Mouse (Mus musculus): ENCODE measurements around the gene Lce1k. TPM values are rescaled to one million over a fixed set of nuclear protein-coding genes. Genes with fewer than 3 reads are reported as not detected.

The Lce1k gene
- total and polyA plus RNA-seq, 2 experiments from 2014 or later: not detected

- H3K27ac ChIP-seq (ENCODE audit: low read depth): no peak within 1 kb of the TSS
- H3K27me3 ChIP-seq (ENCODE audit: control insufficient read depth, insufficient read depth, low read length): no peaks in the 10 kb centered on the region
- H3K9me3 ChIP-seq (replicated peaks; ENCODE audit: control insufficient read depth, low read length): no peaks in the 10 kb centered on the region
- H3K4me3 ChIP-seq (ENCODE audit: low read depth, low read length): no peak within 1 kb of the TSS
- ATAC-seq (ENCODE audit: insufficient read depth, low read depth) (no peak), DNase-seq (ENCODE audit: low spot score) (no peak)
- no peaks in the 10 kb centered on the region for H3K4me1 ChIP-seq (ENCODE audit: control insufficient read depth, insufficient read depth)
- H3K36me3 ChIP-seq (replicated peaks; ENCODE audit: control insufficient read depth, insufficient read depth, low read length): no peaks in the 10 kb centered on the region
- H3K9ac ChIP-seq (replicated peaks; ENCODE audit: low read depth, low read length): no peak within 1 kb of the TSS
- no peak within 1 kb of the TSS for H3K4me2 ChIP-seq (ENCODE audit: low read depth, low read length)
- TF ChIP-seq EP300 (IDR thresholded peaks at IDR 0.05; ENCODE audit: low read depth): no peak
- no peak for TF ChIP-seq CTCF (IDR thresholded peaks at IDR 0.05; ENCODE audit: low read depth)
- 57% methylated on average over 1 of the region's 1 CpGs for WGBS
These were observed 17.3 kb downstream of the Lce1k start, which contains the start of gene Lce1j for GRCm38 (mm10) chr3:92790414-92790813. Lce1j (minus strand) TSS chr3:92790514.

GRCm38 (mm10) chr3:92778799-92779198 is 28.9 kb downstream of the Lce1k start, which contains the start of gene Lce1i:
Lce1i (minus strand) TSS chr3:92778899.
- Histone ChIP-seq H3K9ac (replicated peaks; ENCODE audit: low read depth, low read length) (no peak within 1 kb of the TSS), H3K4me3 (ENCODE audit: low read depth, low read length) (no peak within 1 kb of the TSS), H3K4me2 (ENCODE audit: low read depth, low read length) (no peak within 1 kb of the TSS), H3K27me3 (ENCODE audit: control insufficient read depth, insufficient read depth, low read length) (no peaks in the 10 kb centered on the region), H3K9me3 (replicated peaks; ENCODE audit: control insufficient read depth, low read length) (no peaks in the 10 kb centered on the region), H3K27ac (ENCODE audit: low read depth) (no peak within 1 kb of the TSS), H3K4me1 (ENCODE audit: control insufficient read depth, insufficient read depth) (no peaks in the 10 kb centered on the region), H3K36me3 (replicated peaks; ENCODE audit: control insufficient read depth, insufficient read depth, low read length) (no peaks in the 10 kb centered on the region)
- no peak for ATAC-seq (ENCODE audit: insufficient read depth, low read depth)
- DNase-seq (ENCODE audit: low spot score): no peak
- 59% methylated on average over 1 of the region's 1 CpGs for WGBS
- TF ChIP-seq CTCF (IDR thresholded peaks at IDR 0.05; ENCODE audit: low read depth): no peak
- TF ChIP-seq EP300 (IDR thresholded peaks at IDR 0.05; ENCODE audit: low read depth): no peak

GRCm38 (mm10) chr3:92771573-92771972 is 36.1 kb downstream of the Lce1k start:
- WGBS: 17% methylated on average over 3 of the region's 3 CpGs
- no peak overlapping the region for H3K9ac ChIP-seq (replicated peaks; ENCODE audit: low read depth, low read length)
- TF ChIP-seq EP300 (IDR thresholded peaks at IDR 0.05; ENCODE audit: low read depth) (no peak), CTCF (IDR thresholded peaks at IDR 0.05; ENCODE audit: low read depth) (peak; percentile 48)
- ATAC-seq (ENCODE audit: insufficient read depth, low read depth) (no peak), DNase-seq (ENCODE audit: low spot score) (no peak)
- no peak overlapping the region for H3K4me3 ChIP-seq (ENCODE audit: low read depth, low read length)
- no peaks in the 10 kb centered on the region for H3K27me3 ChIP-seq (ENCODE audit: control insufficient read depth, insufficient read depth, low read length)
- H3K36me3 ChIP-seq (replicated peaks; ENCODE audit: control insufficient read depth, insufficient read depth, low read length): no peaks in the 10 kb centered on the region
- H3K4me2 ChIP-seq (ENCODE audit: low read depth, low read length): no peak overlapping the region
- H3K4me1 ChIP-seq (ENCODE audit: control insufficient read depth, insufficient read depth): no peaks in the 10 kb centered on the region
- H3K27ac ChIP-seq (ENCODE audit: low read depth): no peak overlapping the region
- H3K9me3 ChIP-seq (replicated peaks; ENCODE audit: control insufficient read depth, low read length): no peaks in the 10 kb centered on the region

DNA sequence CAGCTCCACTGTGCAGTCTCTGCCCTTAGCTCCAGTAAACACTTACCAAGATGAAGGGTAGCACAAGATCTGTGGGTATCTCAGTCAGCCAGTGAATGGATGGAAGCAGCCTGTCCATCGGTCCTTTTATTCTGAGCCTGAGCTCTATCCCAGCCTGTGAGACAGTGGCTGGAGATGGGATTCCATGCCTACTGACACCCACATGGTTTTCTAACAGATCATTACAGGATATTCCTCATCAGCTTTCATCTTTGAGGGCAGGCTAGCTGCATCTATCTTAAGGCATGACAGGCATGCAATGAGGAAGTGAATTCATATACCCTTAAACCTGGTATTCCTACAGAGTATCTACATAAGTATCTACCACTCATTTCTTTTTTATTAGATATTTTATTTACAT is 42.7 kb downstream of the Lce1k start, which contains the start of gene Lce1h:
Lce1h (minus strand) TSS at position 101 of the 400 bp plus-strand sequence.
- no peaks in the 10 kb centered on the region for H3K27me3 ChIP-seq (ENCODE audit: control insufficient read depth, insufficient read depth, low read length)
- H3K27ac ChIP-seq (ENCODE audit: low read depth): no peak within 1 kb of the TSS
- H3K4me1 ChIP-seq (ENCODE audit: control insufficient read depth, insufficient read depth): no peaks in the 10 kb centered on the region
- WGBS: 68% methylated on average over 1 of the region's 1 CpGs
- no peak within 1 kb of the TSS for H3K9ac ChIP-seq (replicated peaks; ENCODE audit: low read depth, low read length)
- no peaks in the 10 kb centered on the region for H3K36me3 ChIP-seq (replicated peaks; ENCODE audit: control insufficient read depth, insufficient read depth, low read length)
- TF ChIP-seq EP300 (IDR thresholded peaks at IDR 0.05; ENCODE audit: low read depth) (no peak), CTCF (IDR thresholded peaks at IDR 0.05; ENCODE audit: low read depth) (no peak)
- no peaks in the 10 kb centered on the region for H3K9me3 ChIP-seq (replicated peaks; ENCODE audit: control insufficient read depth, low read length)
- H3K4me2 ChIP-seq (ENCODE audit: low read depth, low read length): no peak within 1 kb of the TSS
- DNase-seq (ENCODE audit: low spot score) (no peak), ATAC-seq (ENCODE audit: insufficient read depth, low read depth) (no peak)
- H3K4me3 ChIP-seq (ENCODE audit: low read depth, low read length): no peak within 1 kb of the TSS

Other genes starting within 250 kb of the Lce1k start
- gene Ivl, start 234.2 kb downstream of the Lce1k start, total RNA-seq (2014; rRNA removed; ENCODE audit: low replicate concordance): 6.4 TPM in 1 of 2 replicates, not detected in the other
- not detected in 2 replicates for gene Ivl, start 234.2 kb downstream of the Lce1k start, polyA plus RNA-seq (2015; fragmentation: Nextera tagmentation; extraction: Ambion mirVana)
- not detected in 2 replicates for gene Smcp, start 218.9 kb downstream of the Lce1k start, total RNA-seq (2014; rRNA removed; ENCODE audit: low replicate concordance)
- not detected in 2 replicates for gene Smcp, start 218.9 kb downstream of the Lce1k start, polyA plus RNA-seq (2015; fragmentation: Nextera tagmentation; extraction: Ambion mirVana)
- not detected in 2 replicates for gene 2210017I01Rik, start 200.4 kb downstream of the Lce1k start, total RNA-seq (2014; rRNA removed; ENCODE audit: low replicate concordance)
- not detected in 2 replicates for gene 2210017I01Rik, start 200.4 kb downstream of the Lce1k start, polyA plus RNA-seq (2015; fragmentation: Nextera tagmentation; extraction: Ambion mirVana)
- not detected in 2 replicates for gene Lce6a, start 186.2 kb downstream of the Lce1k start, total RNA-seq (2014; rRNA removed; ENCODE audit: low replicate concordance)
- not detected in 2 replicates for gene Lce6a, start 186.2 kb downstream of the Lce1k start, polyA plus RNA-seq (2015; fragmentation: Nextera tagmentation; extraction: Ambion mirVana)
- not detected in 2 replicates for gene Lce1a1, start 159.6 kb downstream of the Lce1k start, total RNA-seq (2014; rRNA removed; ENCODE audit: low replicate concordance)
- not detected in 2 replicates for gene Lce1a1, start 159.6 kb downstream of the Lce1k start, polyA plus RNA-seq (2015; fragmentation: Nextera tagmentation; extraction: Ambion mirVana)
- not detected in 2 replicates for gene Lce1b, start 151.0 kb downstream of the Lce1k start, total RNA-seq (2014; rRNA removed; ENCODE audit: low replicate concordance)
- not detected in 2 replicates for gene Lce1b, start 151.0 kb downstream of the Lce1k start, polyA plus RNA-seq (2015; fragmentation: Nextera tagmentation; extraction: Ambion mirVana)
- gene Lce1a2, start 137.6 kb downstream of the Lce1k start, total RNA-seq (2014; rRNA removed; ENCODE audit: low replicate concordance): not detected in 2 replicates
- gene Lce1a2, start 137.6 kb downstream of the Lce1k start, polyA plus RNA-seq (2015; fragmentation: Nextera tagmentation; extraction: Ambion mirVana): not detected in 2 replicates
- gene Lce1c, start 128.6 kb downstream of the Lce1k start, total RNA-seq (2014; rRNA removed; ENCODE audit: low replicate concordance): not detected in 2 replicates
- not detected in 2 replicates for gene Lce1c, start 128.6 kb downstream of the Lce1k start, polyA plus RNA-seq (2015; fragmentation: Nextera tagmentation; extraction: Ambion mirVana)
- not detected in 2 replicates for gene Lce1d, start 120.7 kb downstream of the Lce1k start, total RNA-seq (2014; rRNA removed; ENCODE audit: low replicate concordance)
- not detected in 2 replicates for gene Lce1d, start 120.7 kb downstream of the Lce1k start, polyA plus RNA-seq (2015; fragmentation: Nextera tagmentation; extraction: Ambion mirVana)
- gene Lce1e, start 98.8 kb downstream of the Lce1k start, total RNA-seq (2014; rRNA removed; ENCODE audit: low replicate concordance): not detected in 2 replicates
- not detected in 2 replicates for gene Lce1e, start 98.8 kb downstream of the Lce1k start, polyA plus RNA-seq (2015; fragmentation: Nextera tagmentation; extraction: Ambion mirVana)
- gene Lce1f, start 87.5 kb downstream of the Lce1k start, total RNA-seq (2014; rRNA removed; ENCODE audit: low replicate concordance): not detected in 2 replicates
- gene Lce1f, start 87.5 kb downstream of the Lce1k start, polyA plus RNA-seq (2015; fragmentation: Nextera tagmentation; extraction: Ambion mirVana): not detected in 2 replicates
- gene Gm38119, start 68.8 kb downstream of the Lce1k start, total RNA-seq (2014; rRNA removed; ENCODE audit: low replicate concordance): not detected in 2 replicates
- gene Gm38119, start 68.8 kb downstream of the Lce1k start, polyA plus RNA-seq (2015; fragmentation: Nextera tagmentation; extraction: Ambion mirVana): not detected in 2 replicates
- gene Lce1g, start 55.6 kb downstream of the Lce1k start, total RNA-seq (2014; rRNA removed; ENCODE audit: low replicate concordance): not detected in 2 replicates
- not detected in 2 replicates for gene Lce1g, start 55.6 kb downstream of the Lce1k start, polyA plus RNA-seq (2015; fragmentation: Nextera tagmentation; extraction: Ambion mirVana)
- gene Lce1h, start 42.8 kb downstream of the Lce1k start, total RNA-seq (2014; rRNA removed; ENCODE audit: low replicate concordance): not detected in 2 replicates
- not detected in 2 replicates for gene Lce1h, start 42.8 kb downstream of the Lce1k start, polyA plus RNA-seq (2015; fragmentation: Nextera tagmentation; extraction: Ambion mirVana)
- not detected in 2 replicates for gene Lce1i, start 29.0 kb downstream of the Lce1k start, total RNA-seq (2014; rRNA removed; ENCODE audit: low replicate concordance)
- not detected in 2 replicates for gene Lce1i, start 29.0 kb downstream of the Lce1k start, polyA plus RNA-seq (2015; fragmentation: Nextera tagmentation; extraction: Ambion mirVana)
- not detected in 2 replicates for gene Lce1j, start 17.4 kb downstream of the Lce1k start, total RNA-seq (2014; rRNA removed; ENCODE audit: low replicate concordance)
- gene Lce1j, start 17.4 kb downstream of the Lce1k start, polyA plus RNA-seq (2015; fragmentation: Nextera tagmentation; extraction: Ambion mirVana): not detected in 2 replicates
- gene Kprp, start 19.4 kb upstream of the Lce1k start, total RNA-seq (2014; rRNA removed; ENCODE audit: low replicate concordance): not detected in 2 replicates
- not detected in 2 replicates for gene Kprp, start 19.4 kb upstream of the Lce1k start, polyA plus RNA-seq (2015; fragmentation: Nextera tagmentation; extraction: Ambion mirVana)
- gene Lce1l, start 43.4 kb upstream of the Lce1k start, total RNA-seq (2014; rRNA removed; ENCODE audit: low replicate concordance): not detected in 2 replicates
- gene Lce1l, start 43.4 kb upstream of the Lce1k start, polyA plus RNA-seq (2015; fragmentation: Nextera tagmentation; extraction: Ambion mirVana): not detected in 2 replicates
- not detected in 2 replicates for gene 2310050C09Rik, start 62.3 kb upstream of the Lce1k start, total RNA-seq (2014; rRNA removed; ENCODE audit: low replicate concordance)
- gene 2310050C09Rik, start 62.3 kb upstream of the Lce1k start, polyA plus RNA-seq (2015; fragmentation: Nextera tagmentation; extraction: Ambion mirVana): not detected in 2 replicates
- not detected in 2 replicates for gene Lce3a, start 118.3 kb upstream of the Lce1k start, total RNA-seq (2014; rRNA removed; ENCODE audit: low replicate concordance)
- gene Lce3a, start 118.3 kb upstream of the Lce1k start, polyA plus RNA-seq (2015; fragmentation: Nextera tagmentation; extraction: Ambion mirVana): not detected in 2 replicates
- gene Lce3b, start 125.1 kb upstream of the Lce1k start, total RNA-seq (2014; rRNA removed; ENCODE audit: low replicate concordance): not detected in 2 replicates
- not detected in 2 replicates for gene Lce3b, start 125.1 kb upstream of the Lce1k start, polyA plus RNA-seq (2015; fragmentation: Nextera tagmentation; extraction: Ambion mirVana)
- gene Lce3c, start 136.6 kb upstream of the Lce1k start, total RNA-seq (2014; rRNA removed; ENCODE audit: low replicate concordance): not detected in 2 replicates
- not detected in 2 replicates for gene Lce3c, start 136.6 kb upstream of the Lce1k start, polyA plus RNA-seq (2015; fragmentation: Nextera tagmentation; extraction: Ambion mirVana)
- gene Lce3d, start 149.5 kb upstream of the Lce1k start, total RNA-seq (2014; rRNA removed; ENCODE audit: low replicate concordance): not detected in 2 replicates
- gene Lce3d, start 149.5 kb upstream of the Lce1k start, polyA plus RNA-seq (2015; fragmentation: Nextera tagmentation; extraction: Ambion mirVana): not detected in 2 replicates
- gene Lce3e, start 159.2 kb upstream of the Lce1k start, total RNA-seq (2014; rRNA removed; ENCODE audit: low replicate concordance): not detected in 2 replicates
- gene Lce3e, start 159.2 kb upstream of the Lce1k start, polyA plus RNA-seq (2015; fragmentation: Nextera tagmentation; extraction: Ambion mirVana): not detected in 2 replicates
- not detected in 2 replicates for gene Lce3f, start 184.3 kb upstream of the Lce1k start, total RNA-seq (2014; rRNA removed; ENCODE audit: low replicate concordance)
- gene Lce3f, start 184.3 kb upstream of the Lce1k start, polyA plus RNA-seq (2015; fragmentation: Nextera tagmentation; extraction: Ambion mirVana): not detected in 2 replicates
- not detected in 2 replicates for gene Crct1, start 207.8 kb upstream of the Lce1k start, total RNA-seq (2014; rRNA removed; ENCODE audit: low replicate concordance)
- gene Crct1, start 207.8 kb upstream of the Lce1k start, polyA plus RNA-seq (2015; fragmentation: Nextera tagmentation; extraction: Ambion mirVana): not detected in 2 replicates
- gene Lce1m, start 211.2 kb upstream of the Lce1k start, total RNA-seq (2014; rRNA removed; ENCODE audit: low replicate concordance): not detected in 2 replicates
- gene Lce1m, start 211.2 kb upstream of the Lce1k start, polyA plus RNA-seq (2015; fragmentation: Nextera tagmentation; extraction: Ambion mirVana): not detected in 2 replicates

All from heart, postnatal 0 days (tissue).